Mouse (Mus musculus): Measurements from ENCODE around the gene Zc3h7a. TPM values are rescaled to one million over a fixed set of nuclear protein-coding genes. Genes with fewer than 3 reads are reported as not detected.
A peak's percentile ranks its signal among the peaks of the same experiment; 100 is the strongest.

Zc3h7a gene
- polyA plus RNA-seq, 1 experiment = 29.5 TPM

- WGBS = under 1% methylated on average over 77 of the region's 80 CpGs
- Histone ChIP-seq H3K27ac (ENCODE audit: insufficient read depth, low read depth, low read length) (peak within 1 kb of the TSS; percentile 92), H3K36me3 (ENCODE audit: control insufficient read depth, insufficient read depth, low read length) (0 out of 2 replicates have a peak, but pooled peaks cover 2% of the 10 kb centered on the region), H3K27me3 (replicated peaks; ENCODE audit: control insufficient read depth, insufficient read depth, low read length) (no peaks in the 10 kb centered on the region), H3K4me1 (ENCODE audit: control insufficient read depth, insufficient read depth, low read length) (peaks cover 8% of the 10 kb centered on the region; the same call in 1 of the 2 replicates), H3K4me3 (ENCODE audit: insufficient read depth, low read depth, low read length) (peak within 1 kb of the TSS; percentile 69)
- TF ChIP-seq CTCF (conservative IDR thresholded peaks at IDR 0.05; ENCODE audit: insufficient read depth, insufficient read length, low read depth, low read length) = no peak
- TF ChIP-seq POLR2A (IDR thresholded peaks at IDR 0.05; ENCODE audit: low read depth, low read length) = peak; percentile 88
- DNase-seq = peak; percentile 100
These were observed 41.5 kb downstream of the Zc3h7a start, which contains the start of gene Txndc11 for GRCm38 (mm10) chr16:11134348-11135344. Txndc11 (minus strand) TSS chr16:11134650.

GRCm38 (mm10) chr16:11133476-11134347 is 42.5 kb downstream of the Zc3h7a start:
- H3K4me3 ChIP-seq (ENCODE audit: insufficient read depth, low read depth, low read length) = peak overlapping the region; percentile 69
- DNase-seq = peak; percentile 30
- peaks cover 10% of the 10 kb centered on the region; the same call in 1 of the 2 replicates for H3K4me1 ChIP-seq (ENCODE audit: control insufficient read depth, insufficient read depth, low read length)
- no peaks in the 10 kb centered on the region for H3K27me3 ChIP-seq (replicated peaks; ENCODE audit: control insufficient read depth, insufficient read depth, low read length)
- TF ChIP-seq POLR2A (IDR thresholded peaks at IDR 0.05; ENCODE audit: low read depth, low read length) (no peak), CTCF (conservative IDR thresholded peaks at IDR 0.05; ENCODE audit: insufficient read depth, insufficient read length, low read depth, low read length) (no peak)
- WGBS = 1% methylated on average over 34 of the region's 34 CpGs
- 0 out of 2 replicates have a peak, but pooled peaks cover 2% of the 10 kb centered on the region for H3K36me3 ChIP-seq (ENCODE audit: control insufficient read depth, insufficient read depth, low read length)
- peak overlapping the region; percentile 92 for H3K27ac ChIP-seq (ENCODE audit: insufficient read depth, low read depth, low read length)

DNA sequence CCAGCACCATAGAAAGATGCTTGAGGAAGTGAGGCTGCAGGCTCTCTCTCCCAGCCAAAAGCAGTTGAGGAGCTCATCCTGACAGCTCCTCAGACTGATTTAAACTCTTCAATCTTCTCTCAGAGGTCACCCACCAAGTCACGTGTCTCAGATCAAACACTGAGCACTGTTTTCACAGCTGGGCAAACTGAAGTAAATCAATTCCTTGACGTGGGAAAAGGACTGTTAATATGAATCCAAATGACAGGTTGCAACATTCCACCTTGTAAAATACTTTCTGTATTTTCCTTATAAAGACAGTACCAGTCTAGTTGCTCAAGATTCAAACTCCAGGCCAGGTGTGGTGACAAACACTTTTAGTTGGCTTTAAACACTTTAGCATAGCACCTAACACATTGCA is 43.4 kb downstream of the Zc3h7a start:
- DNase-seq = peak; percentile 34
- WGBS = 7% methylated on average over 2 of the region's 2 CpGs
- H3K27ac ChIP-seq (ENCODE audit: insufficient read depth, low read depth, low read length) = no peak overlapping the region

GRCm38 (mm10) chr16:11128301-11128700 is 47.9 kb downstream of the Zc3h7a start:
- H3K36me3 ChIP-seq (ENCODE audit: control insufficient read depth, insufficient read depth, low read length) = peaks cover 2% of the 10 kb centered on the region
- peaks cover 11% of the 10 kb centered on the region; the same call in 1 of the 2 replicates for H3K4me1 ChIP-seq (ENCODE audit: control insufficient read depth, insufficient read depth, low read length)
- WGBS = 54% methylated on average over 11 of the region's 11 CpGs
- no peak for TF ChIP-seq CTCF (conservative IDR thresholded peaks at IDR 0.05; ENCODE audit: insufficient read depth, insufficient read length, low read depth, low read length)
- TF ChIP-seq POLR2A (IDR thresholded peaks at IDR 0.05; ENCODE audit: low read depth, low read length) = no peak
- DNase-seq = peak; percentile 66
- no peak overlapping the region for H3K4me3 ChIP-seq (ENCODE audit: insufficient read depth, low read depth, low read length)
- no peak overlapping the region for H3K27ac ChIP-seq (ENCODE audit: insufficient read depth, low read depth, low read length)
- no peaks in the 10 kb centered on the region for H3K27me3 ChIP-seq (replicated peaks; ENCODE audit: control insufficient read depth, insufficient read depth, low read length)

More for the DNA sequence above, 43.4 kb downstream of the Zc3h7a start:
- H3K27me3 ChIP-seq (replicated peaks; ENCODE audit: control insufficient read depth, insufficient read depth, low read length) = no peaks in the 10 kb centered on the region
- no peak for TF ChIP-seq CTCF (conservative IDR thresholded peaks at IDR 0.05; ENCODE audit: insufficient read depth, insufficient read length, low read depth, low read length)
- no peak for TF ChIP-seq POLR2A (IDR thresholded peaks at IDR 0.05; ENCODE audit: low read depth, low read length)
- 0 out of 2 replicates have a peak, but pooled peaks cover 2% of the 10 kb centered on the region for H3K36me3 ChIP-seq (ENCODE audit: control insufficient read depth, insufficient read depth, low read length)
- H3K4me3 ChIP-seq (ENCODE audit: insufficient read depth, low read depth, low read length) = peak overlapping the region; percentile 69; the same call in 1 of the 2 replicates
- peaks cover 11% of the 10 kb centered on the region; the same call in 1 of the 2 replicates for H3K4me1 ChIP-seq (ENCODE audit: control insufficient read depth, insufficient read depth, low read length)

DNA sequence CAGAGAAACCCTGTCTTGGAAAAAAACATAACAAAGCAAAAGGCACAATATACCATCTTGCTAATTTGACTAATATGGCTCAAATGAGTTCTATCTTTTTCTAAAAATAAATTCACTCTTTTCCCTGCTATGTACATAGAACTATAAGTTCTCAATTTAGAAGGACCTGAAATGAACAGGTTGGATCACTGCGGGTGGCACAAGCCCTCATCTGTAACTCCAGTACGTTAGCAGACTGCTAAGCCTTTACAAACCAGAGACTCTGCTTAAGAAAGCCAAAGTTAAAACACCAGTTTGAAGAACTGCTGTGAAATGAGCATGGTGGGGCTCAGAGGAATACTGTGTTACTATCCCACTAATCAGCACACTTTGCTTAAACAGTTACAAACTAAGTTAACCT is 50.8 kb downstream of the Zc3h7a start:
- H3K4me1 ChIP-seq (ENCODE audit: control insufficient read depth, insufficient read depth, low read length) = peaks cover 3% of the 10 kb centered on the region; the same call in 1 of the 2 replicates
- no peak for DNase-seq
- no peak overlapping the region for H3K4me3 ChIP-seq (ENCODE audit: insufficient read depth, low read depth, low read length)
- no peak overlapping the region for H3K27ac ChIP-seq (ENCODE audit: insufficient read depth, low read depth, low read length)
- 78% methylated on average over 2 of the region's 2 CpGs for WGBS
- peaks cover 4% of the 10 kb centered on the region for H3K36me3 ChIP-seq (ENCODE audit: control insufficient read depth, insufficient read depth, low read length)
- TF ChIP-seq CTCF (conservative IDR thresholded peaks at IDR 0.05; ENCODE audit: insufficient read depth, insufficient read length, low read depth, low read length) = no peak
- TF ChIP-seq POLR2A (IDR thresholded peaks at IDR 0.05; ENCODE audit: low read depth, low read length) = no peak
- no peaks in the 10 kb centered on the region for H3K27me3 ChIP-seq (replicated peaks; ENCODE audit: control insufficient read depth, insufficient read depth, low read length)

DNA sequence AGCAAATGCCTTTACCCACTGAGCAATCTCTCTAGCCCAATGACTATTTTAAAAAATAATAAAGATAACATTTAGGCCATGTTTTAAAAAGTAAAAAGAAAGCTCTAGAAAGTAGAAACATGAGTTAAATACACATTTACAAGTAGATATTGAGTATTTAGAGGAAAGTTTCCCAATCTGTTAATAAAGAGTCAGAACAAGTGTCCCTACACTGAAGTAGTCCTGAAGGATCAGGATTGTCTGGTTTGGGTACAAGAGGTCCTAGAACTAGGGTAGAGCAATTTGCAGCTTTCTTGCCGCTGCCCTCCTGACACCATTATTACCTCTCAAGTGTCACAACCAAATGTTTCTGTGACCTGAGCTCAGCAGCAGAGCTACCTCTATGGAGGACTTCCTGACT is 52.1 kb downstream of the Zc3h7a start:
- H3K27ac ChIP-seq (ENCODE audit: insufficient read depth, low read depth, low read length) = no peak overlapping the region
- WGBS = 79% methylated on average over 1 of the region's 1 CpGs
- TF ChIP-seq CTCF (conservative IDR thresholded peaks at IDR 0.05; ENCODE audit: insufficient read depth, insufficient read length, low read depth, low read length) = no peak
- no peaks in the 10 kb centered on the region for H3K27me3 ChIP-seq (replicated peaks; ENCODE audit: control insufficient read depth, insufficient read depth, low read length)
- H3K4me3 ChIP-seq (ENCODE audit: insufficient read depth, low read depth, low read length) = no peak overlapping the region
- H3K4me1 ChIP-seq (ENCODE audit: control insufficient read depth, insufficient read depth, low read length) = peaks cover 3% of the 10 kb centered on the region; the same call in 1 of the 2 replicates
- no peak for DNase-seq
- H3K36me3 ChIP-seq (ENCODE audit: control insufficient read depth, insufficient read depth, low read length) = peaks cover 4% of the 10 kb centered on the region
